Mouse (Mus musculus) CH12.LX (cell line): ENCODE results near the gene Iglon5. TPM values are rescaled to one million over a fixed set of nuclear protein-coding genes. Genes with fewer than 3 reads are reported as not detected.
A peak's percentile ranks its signal among the peaks of the same experiment; 100 is the strongest.

Source experiments
- DNase-seq: peaks from one replicate; pipeline ENCODE4 v3.0.0-alpha.2; 2013; ENCODE audit errors: extremely low read depth
- H3K27ac ChIP-seq: 2 replicates; pipeline ENCODE4 v1.5.1; 2012; ENCODE audit warnings: low read depth, mild to moderate bottlenecking, control low read depth, moderate library complexity; ENCODE audit not compliant: insufficient read depth
- H3K27me3 ChIP-seq: replicated peaks from 2 replicates; pipeline ENCODE3; 2012; ENCODE audit warnings: inconsistent platforms
- H3K36me3 ChIP-seq, 2 experiments: replicated peaks in 1 of 2; 2 replicates each; pipeline versions ENCODE3 to v1.6.1; 2012; ENCODE audit warnings: inconsistent platforms in 1 of 2, low read length in 1 of 2, mild to moderate bottlenecking in 1 of 2, mixed read lengths in 1 of 2, moderate library complexity in 1 of 2; ENCODE audit not compliant: control insufficient read depth in 1 of 2, insufficient read depth in 1 of 2
- H3K4me1 ChIP-seq, 2 experiments: 2 replicates each; pipeline ENCODE4 v1.6.1; 2012; ENCODE audit warnings: inconsistent platforms in 1 of 2, moderate library complexity in 1 of 2; ENCODE audit not compliant: insufficient read depth in 2 of 2, control insufficient read depth in 1 of 2
- H3K4me2 ChIP-seq: 2 replicates; pipeline ENCODE4 v1.6.1; 2012; ENCODE audit warnings: low read depth, mild to moderate bottlenecking, control low read depth; ENCODE audit not compliant: poor library complexity, insufficient read depth, severe bottlenecking
- H3K4me3 ChIP-seq, 3 experiments: fragments of 150-350 bp in 1 of 3; sonication (generic) in 1 of 3; replicated peaks in 1 of 3; 2 replicates each; pipeline versions ENCODE3 to v1.5.1; 2011 to 2012; ENCODE audit warnings: low read depth in 2 of 3, low read length in 2 of 3, mild to moderate bottlenecking in 2 of 3, moderate library complexity in 2 of 3, control low read depth in 1 of 3, improper control_type of control experiment in 1 of 3, inconsistent platforms in 1 of 3, mixed read lengths in 1 of 3; ENCODE audit not compliant: poor library complexity in 1 of 3
- H3K79me2 ChIP-seq: replicated peaks from 2 replicates; pipeline ENCODE4 v1.6.1; 2012; ENCODE audit warnings: mild to moderate bottlenecking, moderate library complexity; ENCODE audit not compliant: control insufficient read depth, poor library complexity, insufficient read depth, severe bottlenecking; ENCODE audit errors: extremely low read depth
- H3K9ac ChIP-seq: 2 replicates; pipeline ENCODE4 v1.6.1; 2012; ENCODE audit warnings: low read depth, mild to moderate bottlenecking, control low read depth, moderate library complexity; ENCODE audit not compliant: insufficient read depth
- H3K9me3 ChIP-seq: replicated peaks from 2 replicates; pipeline ENCODE3; 2012; ENCODE audit warnings: low read length, inconsistent platforms, mixed read lengths
- CHD2 ChIP-seq: IDR thresholded peaks from 2 replicates; pipeline ENCODE4 v1.6.1; 2011; ENCODE audit warnings: low read length, improper control_type of control experiment
- CTCF ChIP-seq, 2 experiments: IDR thresholded peaks in 1 of 2; conservative IDR thresholded peaks in 1 of 2; 2 replicates each; pipeline ENCODE4 v1.5.1; 2011 to 2012; ENCODE audit warnings: low read depth in 2 of 2, low read length in 2 of 2, improper control_type of control experiment in 1 of 2, inconsistent platforms in 1 of 2, mild to moderate bottlenecking in 1 of 2, moderate library complexity in 1 of 2
- E2F4 ChIP-seq: IDR thresholded peaks from 2 replicates; pipeline ENCODE4 v1.6.1; 2011; ENCODE audit warnings: low read depth, low read length, improper control_type of control experiment; ENCODE audit not compliant: insufficient replicate concordance
- ELF1 ChIP-seq: IDR thresholded peaks from 2 replicates; pipeline ENCODE4 v1.6.1; 2014; ENCODE audit warnings: low read depth, mild to moderate bottlenecking, inconsistent platforms, low read length, improper control_type of control experiment
- EP300 ChIP-seq: IDR thresholded peaks from 2 replicates; pipeline ENCODE4 v1.6.1; 2011; ENCODE audit warnings: low read length, improper control_type of control experiment
- ETS1 ChIP-seq: conservative IDR thresholded peaks from 2 replicates; pipeline ENCODE4 v1.6.1; 2012; ENCODE audit warnings: low read depth, mild to moderate bottlenecking, inconsistent platforms, low read length, improper control_type of control experiment, moderate library complexity
- GABPA ChIP-seq: IDR thresholded peaks from 2 replicates; pipeline ENCODE4 v1.6.1; 2012; ENCODE audit warnings: low read depth, low read length, improper control_type of control experiment, inconsistent platforms; ENCODE audit not compliant: insufficient replicate concordance
- HCFC1 ChIP-seq: IDR thresholded peaks from 2 replicates; pipeline ENCODE4 v1.6.1; 2012; ENCODE audit warnings: low read depth, mild to moderate bottlenecking, inconsistent platforms, low read length, improper control_type of control experiment
- IRF4 ChIP-seq: IDR thresholded peaks from 2 replicates; pipeline ENCODE4 v1.6.1; 2014; ENCODE audit warnings: low read depth, mild to moderate bottlenecking, inconsistent platforms, low read length, improper control_type of control experiment
- JUN ChIP-seq: IDR thresholded peaks from 2 replicates; pipeline ENCODE4 v1.6.1; 2011; ENCODE audit warnings: low read depth, mild to moderate bottlenecking, low read length, improper control_type of control experiment, moderate library complexity; ENCODE audit not compliant: insufficient read depth
- JUND ChIP-seq: conservative IDR thresholded peaks from 2 replicates; pipeline ENCODE4 v1.6.1; 2011; ENCODE audit warnings: low read depth, low read length, improper control_type of control experiment
- KAT2A ChIP-seq: IDR thresholded peaks from 2 replicates; pipeline ENCODE4 v1.6.1; 2012; ENCODE audit warnings: low read length, improper control_type of control experiment, inconsistent platforms; ENCODE audit not compliant: insufficient replicate concordance
- MAFK ChIP-seq: IDR thresholded peaks from 2 replicates; pipeline ENCODE4 v1.6.1; 2011; ENCODE audit warnings: low read length, improper control_type of control experiment; ENCODE audit not compliant: insufficient replicate concordance
- MAX ChIP-seq: IDR thresholded peaks from 2 replicates; pipeline ENCODE4 v1.6.1; 2011; ENCODE audit warnings: low read length, improper control_type of control experiment
- MAZ ChIP-seq: IDR thresholded peaks from 2 replicates; pipeline ENCODE4 v1.6.1; 2012; ENCODE audit warnings: low read depth, mild to moderate bottlenecking, inconsistent platforms, low read length, improper control_type of control experiment, moderate library complexity
- MEF2A ChIP-seq: IDR thresholded peaks from 2 replicates; pipeline ENCODE4 v1.6.1; 2014; ENCODE audit warnings: low read depth, mild to moderate bottlenecking, inconsistent platforms, low read length, improper control_type of control experiment, borderline replicate concordance
- MXI1 ChIP-seq: IDR thresholded peaks from 2 replicates; pipeline ENCODE4 v1.6.1; 2011; ENCODE audit warnings: mild to moderate bottlenecking, low read depth, low read length, improper control_type of control experiment
- MYC ChIP-seq: IDR thresholded peaks from 2 replicates; pipeline ENCODE4 v1.6.1; 2011; ENCODE audit warnings: low read depth, mild to moderate bottlenecking, improper control_type of control experiment, low read length
- NELFE ChIP-seq: IDR thresholded peaks from 2 replicates; pipeline ENCODE4 v1.6.1; 2011; ENCODE audit warnings: low read depth, low read length, improper control_type of control experiment
- NRF1 ChIP-seq: IDR thresholded peaks from 2 replicates; pipeline ENCODE4 v1.6.1; 2014; ENCODE audit warnings: low read depth, mild to moderate bottlenecking, inconsistent platforms, low read length, improper control_type of control experiment, moderate library complexity
- PAX5 ChIP-seq: IDR thresholded peaks from 2 replicates; pipeline ENCODE4 v1.6.1; 2012; ENCODE audit warnings: low read length, inconsistent platforms, mixed read lengths
- RAD21 ChIP-seq: IDR thresholded peaks from 2 replicates; pipeline ENCODE4 v1.6.1; 2011; ENCODE audit warnings: low read depth, mild to moderate bottlenecking, low read length, improper control_type of control experiment, moderate library complexity
- RCOR1 ChIP-seq: conservative IDR thresholded peaks from 2 replicates; pipeline ENCODE4 v1.6.1; 2012; ENCODE audit warnings: low read depth, mild to moderate bottlenecking, inconsistent platforms, low read length, improper control_type of control experiment
- SIN3A ChIP-seq: IDR thresholded peaks from 2 replicates; pipeline ENCODE4 v1.6.1; 2012; ENCODE audit warnings: low read length, improper control_type of control experiment, inconsistent platforms
- SMC3 ChIP-seq: IDR thresholded peaks from 2 replicates; pipeline ENCODE4 v1.6.1; 2011; ENCODE audit warnings: low read depth, low read length, improper control_type of control experiment
- TBP ChIP-seq: conservative IDR thresholded peaks from 2 replicates; pipeline ENCODE4 v1.6.1; 2011; ENCODE audit warnings: low read depth, low read length, improper control_type of control experiment
- TCF12 ChIP-seq: IDR thresholded peaks from 2 replicates; pipeline ENCODE4 v1.6.1; 2014; ENCODE audit warnings: low read depth, mild to moderate bottlenecking, inconsistent platforms, low read length, improper control_type of control experiment
- UBTF ChIP-seq: IDR thresholded peaks from 2 replicates; pipeline ENCODE4 v1.6.1; 2012; ENCODE audit warnings: low read depth, mild to moderate bottlenecking, inconsistent platforms, low read length, improper control_type of control experiment, moderate library complexity
- USF1 ChIP-seq: IDR thresholded peaks from 2 replicates; pipeline ENCODE4 v1.6.1; 2014; ENCODE audit warnings: low read depth, mild to moderate bottlenecking, inconsistent platforms, low read length, improper control_type of control experiment
- ZC3H11A ChIP-seq: IDR thresholded peaks from 2 replicates; pipeline ENCODE4 v1.6.1; 2012; ENCODE audit warnings: low read depth, mild to moderate bottlenecking, inconsistent platforms, low read length, improper control_type of control experiment
- ZKSCAN1 ChIP-seq: IDR thresholded peaks from 2 replicates; pipeline ENCODE4 v1.6.1; 2012; ENCODE audit warnings: low read depth, inconsistent platforms, low read length, improper control_type of control experiment, borderline replicate concordance
- ZNF384 ChIP-seq: IDR thresholded peaks from 2 replicates; pipeline ENCODE4 v1.6.1; 2012; ENCODE audit warnings: low read depth, low read length, improper control_type of control experiment, inconsistent platforms
- dilution Hi-C: fragments of 300-500 bp; cut with MboI; formaldehyde crosslinking; loops from 2 replicates; pipeline ENCODE4 v1.14.3; 2020; ENCODE audit warnings: low sequenced_read_pairs; ENCODE audit not compliant: extremely low pct_unique_long_range_greater_than_20kb, extremely low pct_ligation_motif_present
- in situ Hi-C: fragments of 300-500 bp; cut with MboI; formaldehyde crosslinking; loops from 3 replicates; pipeline ENCODE4 v1.14.3; 2019; ENCODE audit warnings: low sequenced_read_pairs, low pct_ligation_motif_present, low pct_unique_long_range_greater_than_20kb, mixed read lengths
- polyA plus RNA-seq: library from polyadenylated mRNA; unstranded; fragments of >175 nt; gene quantifications from 2 replicates; pipeline ENCODE4 v1.2.1, GENCODE M21; 2012; ENCODE audit warnings: low read depth; ENCODE audit not compliant: insufficient read length
- total RNA-seq, 2 experiments: library from RNA; depleted of rRNA; stranded (reverse); fragments of 300-350 nt in 1 of 2; fragments of >200 nt in 1 of 2; gene quantifications; 2 replicates each; pipeline ENCODE4 v1.2.3; 2012 to 2014

The Iglon5 gene
- total and polyA plus RNA-seq, 3 experiments = not detected

- H3K79me2 ChIP-seq = no peaks in the 10 kb centered on the region; the same call in 1 of the 2 replicates
- DNase-seq = no peak
Observed at GRCm38 (mm10) chr7:43447801-43448200, 42.1 kb downstream of the Iglon5 start.

GRCm38 (mm10) chr7:43443917-43444293, 46.0 kb downstream of the Iglon5 start, which contains the start of the genes Etfb and Gm45233:
Gene Etfb, plus strand, starts transcription at chr7:43444083.
Gene Gm45233, plus strand, starts transcription at chr7:43444128.
- peak within 1 kb of the TSS; percentile 63 to 74 (median 65) for H3K4me3 ChIP-seq
- peaks cover 18 to 56% of the 10 kb centered on the region in 2 experiments for H3K4me1 ChIP-seq
- peak within 1 kb of the TSS; percentile 70 for H3K9ac ChIP-seq
- H3K79me2 ChIP-seq = no peaks in the 10 kb centered on the region; the same call in 1 of the 2 replicates
- dilution Hi-C loops = no loop called here
- peak within 1 kb of the TSS; percentile 85 for H3K4me2 ChIP-seq
- peaks cover 0 to 15% of the 10 kb centered on the region in 2 experiments for H3K36me3 ChIP-seq
- H3K9me3 ChIP-seq = no peaks in the 10 kb centered on the region
- H3K27ac ChIP-seq = peak within 1 kb of the TSS; percentile 5; the same call in 1 of the 2 replicates
- in situ Hi-C loops = no loop called here
- peak; percentile 97 for DNase-seq
- H3K27me3 ChIP-seq = no peaks in the 10 kb centered on the region
- TF ChIP-seq RCOR1 (no peak), MAFK (no peak), JUND (no peak), MAX (peak; percentile 72), JUN (no peak), CTCF (conservative IDR thresholded peaks at IDR 0.05 in 1 of 2, IDR thresholded peaks at IDR 0.05 in 1 of 2; ENCODE audit: low read depth in 2 of 2, low read length in 2 of 2) (no peak), ELF1 (0 out of 2 replicates have a peak, but pooled peaks have one; percentile 25), MXI1 (peak; percentile 74; the same call in 1 of the 2 replicates), ZC3H11A (no peak), GABPA (no peak), NRF1 (peak; percentile 98), UBTF (no peak), KAT2A (no peak), NELFE (peak; percentile 97), ETS1 (0 out of 2 replicates have a peak, but pooled peaks have one; percentile 11), ZNF384 (no peak), E2F4 (no peak), MYC (peak; percentile 48; the same call in 1 of the 2 replicates), MAZ (0 out of 2 replicates have a peak, but pooled peaks have one; percentile 18), SIN3A (peak; percentile 81; the same call in 1 of the 2 replicates), SMC3 (no peak; the same call in 1 of the 2 replicates), HCFC1 (peak; percentile 62), TBP (peak; percentile 84; the same call in 1 of the 2 replicates), USF1 (no peak), PAX5 (no peak), CHD2 (peak; percentile 62; the same call in 1 of the 2 replicates), RAD21 (no peak), IRF4 (peak; percentile 34; the same call in 1 of the 2 replicates), TCF12 (peak; percentile 89), ZKSCAN1 (no peak)

More at GRCm38 (mm10) chr7:43447801-43448200, 42.1 kb downstream of the Iglon5 start:
- in situ Hi-C loops = no loop called here
- Histone ChIP-seq H3K9me3 (no peaks in the 10 kb centered on the region), H3K27ac (no peak overlapping the region), H3K27me3 (no peaks in the 10 kb centered on the region), H3K4me1 (peaks cover 22 to 65% of the 10 kb centered on the region in 2 experiments), H3K4me2 (no peak overlapping the region), H3K9ac (no peak overlapping the region), H3K4me3 (no peak overlapping the region), H3K36me3 (peaks cover 6 to 39% of the 10 kb centered on the region in 2 experiments)
- dilution Hi-C loops = no loop called here
- TF ChIP-seq TBP (no peak), JUN (no peak), MEF2A (no peak), ZC3H11A (no peak), MAZ (no peak), EP300 (no peak)
